8 mouse cellular contexts compared by ENCODE assay signal in genomic region chr11:20132955-20133562, GRCm38 (mm10). TPM values are rescaled to one million over a fixed set of nuclear protein-coding genes. Genes with fewer than 3 reads are reported as not detected.
DNase-seq lines count a peak whose midpoint lies in the region; ATAC-seq and TF ChIP-seq lines count a peak whose summit lies in the region.

No protein-coding gene starts in this region.

- H3K4me1 ChIP-seq in hindbrain, postnatal 0 days (ENCODE audit: insufficient read depth, low read length): no peaks in the 10 kb centered on the region

- TF ChIP-seq CTCF in hindbrain, postnatal 0 days (IDR thresholded peaks at IDR 0.05; ENCODE audit: low read depth): peak; percentile 80

- H3K27me3 ChIP-seq in hindbrain, postnatal 0 days (ENCODE audit: insufficient read depth, low read length): no peaks in the 10 kb centered on the region

- no peaks in the 10 kb centered on the region for H3K36me3 ChIP-seq in hindbrain, postnatal 0 days (ENCODE audit: insufficient read depth, low read length)

- no peak overlapping the region for H3K27ac ChIP-seq in hindbrain, postnatal 0 days

- H3K9ac ChIP-seq in hindbrain, postnatal 0 days (replicated peaks; ENCODE audit: low read length): no peak overlapping the region

- no peaks in the 10 kb centered on the region for H3K9me3 ChIP-seq in hindbrain, postnatal 0 days (ENCODE audit: low read length)

- 32% methylated on average over 11 of the region's 12 CpGs for WGBS in hindbrain, postnatal 0 days

- DNase-seq in WW6 (ENCODE audit: low read depth, low spot score): peak; percentile 73
- peak; percentile 76 for DNase-seq in cerebellum, adult 9-10 months
- peak; percentile 43 to 73 for DNase-seq in frontal cortex, postnatal 10 days (ENCODE audit: low spot score in 2 of 2)
- peak; percentile 84 for DNase-seq in hindbrain, postnatal 0 days (ENCODE audit: low spot score)
- DNase-seq in left cerebral cortex, adult 18-20 months (ENCODE audit: low spot score in 2 of 2): peak; percentile 79 to 81
- peak; percentile 76 to 91 for DNase-seq in lung, postnatal 4 days
- peak; percentile 60 to 67 for DNase-seq in right cerebral cortex, postnatal 36 days (ENCODE audit: low spot score in 2 of 2)
- DNase-seq in urinary bladder, postnatal 36 days (ENCODE audit: low spot score in 2 of 2): peak; percentile 76 to 85

- H3K4me3 ChIP-seq in hindbrain, postnatal 0 days (ENCODE audit: low read length): no peak overlapping the region

- peak overlapping the region; percentile 18; the same call in 1 of the 2 replicates for H3K4me2 ChIP-seq in hindbrain, postnatal 0 days (ENCODE audit: low read depth, low read length)

- ATAC-seq in hindbrain, postnatal 0 days: peak; percentile 67; the same call in 1 of the 2 replicates

RNA-seq across cellular contexts. Expression of gene Actr2, which starts 20.3 kb away (rescaled TPM):
- total RNA-seq in hindbrain, postnatal 0 days (2014; rRNA removed): 43.3 and 46.3 TPM in 2 replicates
- 166 and 171 TPM in 2 replicates for polyA plus RNA-seq in hindbrain, postnatal 0 days (2015; fragmentation: Nextera tagmentation; extraction: Ambion mirVana)
- 100 to 1,000 TPM; 280 to 296 TPM for total RNA-seq in left cerebral cortex, adult 18-20 months (2021)
